Mouse (Mus musculus) erythroblast, embryonic 14.5 days (primary cell): Measurements from ENCODE around the gene Npepps. TPM values are rescaled to one million over a fixed set of nuclear protein-coding genes. Genes with fewer than 3 reads are reported as not detected.

Experiments used
- H3K27me3 ChIP-seq: 2 replicates; pipeline ENCODE4 v1.6.1; 2012; ENCODE audit warnings: inconsistent platforms; ENCODE audit not compliant: control insufficient read depth
- H3K36me3 ChIP-seq: 2 replicates; pipeline ENCODE4 v1.6.1; 2012; ENCODE audit warnings: mild to moderate bottlenecking, inconsistent platforms; ENCODE audit not compliant: control insufficient read depth
- H3K4me1 ChIP-seq: 2 replicates; pipeline ENCODE4 v1.6.1; 2012; ENCODE audit warnings: inconsistent platforms; ENCODE audit not compliant: control insufficient read depth
- H3K4me3 ChIP-seq: replicated peaks from 2 replicates; pipeline ENCODE3; 2012; ENCODE audit warnings: moderate library complexity, mild to moderate bottlenecking, inconsistent platforms
- H3K9me3 ChIP-seq: 2 replicates; pipeline ENCODE4 v1.6.1; 2012; ENCODE audit warnings: low read length, inconsistent platforms, mixed read lengths; ENCODE audit not compliant: control insufficient read depth
- GATA1 ChIP-seq: IDR thresholded peaks from 2 replicates; pipeline ENCODE4 v1.6.1; 2012; ENCODE audit warnings: low read length, inconsistent platforms, mixed read lengths
- TAL1 ChIP-seq: IDR thresholded peaks from 3 replicates; pipeline ENCODE4 v1.6.1; 2012; ENCODE audit warnings: low read length, inconsistent platforms, mixed read lengths
- polyA plus RNA-seq: library from polyadenylated mRNA; stranded (reverse); fragments of >175 nt; gene quantifications from 2 replicates; pipeline ENCODE4 v1.2.3, GENCODE M21; 2012

The Npepps gene
- polyA plus RNA-seq, 1 experiment: 1.5 TPM

DNA sequence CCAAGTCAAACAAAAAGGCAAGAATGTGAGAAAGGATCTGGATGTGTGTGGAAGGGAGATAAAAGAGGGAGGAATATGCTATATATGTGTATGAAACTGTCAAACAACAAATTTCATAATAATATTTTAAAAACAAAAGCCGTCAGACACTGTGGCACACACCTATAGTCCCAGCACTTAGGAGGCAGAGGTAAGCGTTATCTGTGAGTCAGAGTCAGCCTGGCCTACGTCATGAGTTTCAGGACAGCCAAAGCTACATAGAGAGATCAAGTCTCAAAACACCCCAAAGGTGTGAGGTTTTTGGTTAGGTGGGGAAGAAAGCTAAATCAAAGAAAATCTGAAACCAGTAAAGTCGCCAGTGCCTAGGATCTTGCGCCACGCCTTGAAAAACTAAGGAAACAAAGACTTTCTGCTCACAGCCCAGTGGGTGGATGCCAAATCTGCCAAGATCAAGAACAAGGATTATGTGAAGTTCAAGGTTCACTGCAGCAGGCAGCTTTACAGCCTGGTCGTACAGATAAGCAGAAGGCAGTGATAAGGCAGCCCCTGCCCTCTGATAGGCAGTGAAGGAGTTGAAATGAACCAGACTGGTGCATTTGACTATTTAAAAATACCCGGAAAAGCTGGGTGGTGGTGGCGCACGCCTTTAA is 33.8 kb downstream of the Npepps start:
- Histone ChIP-seq H3K9me3 (no peaks in the 10 kb centered on the region), H3K4me3 (no peak overlapping the region), H3K4me1 (peaks cover 13% of the 10 kb centered on the region), H3K36me3 (peaks cover 12% of the 10 kb centered on the region), H3K27me3 (no peaks in the 10 kb centered on the region)
- TF ChIP-seq GATA1 (no peak), TAL1 (no peak)

DNA sequence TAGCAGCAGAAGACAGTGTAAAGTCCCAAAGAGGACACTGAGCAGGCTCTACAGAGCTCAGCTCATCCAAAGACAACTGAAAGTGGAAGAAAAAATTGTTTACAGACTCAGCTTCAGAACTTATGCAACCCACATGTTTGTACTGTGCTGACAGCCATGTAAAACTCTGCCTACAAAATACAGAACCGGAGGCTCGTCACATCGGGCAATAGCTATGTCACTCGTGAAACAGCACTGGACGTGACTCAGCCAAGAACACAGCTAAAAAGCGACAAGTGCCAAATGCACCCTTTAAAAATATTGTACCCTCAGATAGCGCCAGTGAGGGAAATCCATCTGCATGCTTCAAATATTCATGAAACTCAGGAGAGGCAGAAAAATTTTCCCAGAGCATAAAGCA is 39.1 kb downstream of the Npepps start:
- peaks cover 29% of the 10 kb centered on the region for H3K36me3 ChIP-seq
- no peak overlapping the region for H3K4me3 ChIP-seq
- no peak for TF ChIP-seq TAL1
- no peak for TF ChIP-seq GATA1
- no peaks in the 10 kb centered on the region for H3K27me3 ChIP-seq
- H3K4me1 ChIP-seq: peaks cover 3% of the 10 kb centered on the region
- H3K9me3 ChIP-seq: no peaks in the 10 kb centered on the region

DNA sequence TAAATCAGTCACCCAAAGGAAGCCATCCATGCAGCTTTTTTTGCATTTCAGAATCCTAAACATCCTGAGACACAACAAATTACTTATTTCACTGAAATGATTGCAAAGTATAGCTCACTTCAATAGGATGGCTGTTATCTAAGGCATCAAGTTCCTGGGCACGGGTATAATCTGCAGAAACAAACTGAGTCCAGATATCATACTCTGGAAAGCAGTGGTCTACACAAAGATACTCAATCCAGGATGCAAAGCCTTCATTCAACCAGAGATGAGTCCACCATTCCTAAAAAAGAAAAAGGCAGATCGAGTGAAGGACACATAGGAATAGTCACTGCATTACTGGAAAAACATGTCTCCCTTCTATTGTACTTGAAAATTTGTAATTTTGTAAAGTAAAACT is 42.5 kb downstream of the Npepps start:
- Histone ChIP-seq H3K4me1 (peaks cover 3% of the 10 kb centered on the region), H3K27me3 (no peaks in the 10 kb centered on the region), H3K4me3 (no peak overlapping the region), H3K36me3 (peaks cover 36% of the 10 kb centered on the region), H3K9me3 (no peaks in the 10 kb centered on the region)
- no peak for TF ChIP-seq TAL1
- TF ChIP-seq GATA1: no peak

DNA sequence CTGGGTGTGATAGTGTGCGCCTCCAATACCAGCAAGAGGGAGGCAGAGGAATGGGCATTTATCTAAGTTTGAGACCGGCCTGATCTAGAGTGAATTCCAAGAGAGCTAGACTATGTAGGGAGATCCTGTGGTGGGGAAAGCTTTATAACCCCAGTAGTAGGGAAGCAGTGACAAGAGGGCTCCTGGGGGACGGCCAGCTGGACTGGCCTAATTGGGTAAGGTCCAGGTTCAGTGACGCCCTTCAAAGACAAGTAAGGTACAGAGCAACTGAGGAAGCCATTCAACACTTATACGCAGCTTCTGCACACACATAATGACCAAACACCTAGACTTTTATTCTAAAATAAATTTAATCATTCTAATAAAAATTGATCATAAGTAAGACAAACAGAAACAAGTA is 48.0 kb downstream of the Npepps start:
- H3K4me3 ChIP-seq: no peak overlapping the region
- H3K36me3 ChIP-seq: peaks cover 40% of the 10 kb centered on the region
- no peaks in the 10 kb centered on the region for H3K27me3 ChIP-seq
- peaks cover 3% of the 10 kb centered on the region for H3K4me1 ChIP-seq
- no peak for TF ChIP-seq GATA1
- no peak for TF ChIP-seq TAL1
- H3K9me3 ChIP-seq: no peaks in the 10 kb centered on the region

DNA sequence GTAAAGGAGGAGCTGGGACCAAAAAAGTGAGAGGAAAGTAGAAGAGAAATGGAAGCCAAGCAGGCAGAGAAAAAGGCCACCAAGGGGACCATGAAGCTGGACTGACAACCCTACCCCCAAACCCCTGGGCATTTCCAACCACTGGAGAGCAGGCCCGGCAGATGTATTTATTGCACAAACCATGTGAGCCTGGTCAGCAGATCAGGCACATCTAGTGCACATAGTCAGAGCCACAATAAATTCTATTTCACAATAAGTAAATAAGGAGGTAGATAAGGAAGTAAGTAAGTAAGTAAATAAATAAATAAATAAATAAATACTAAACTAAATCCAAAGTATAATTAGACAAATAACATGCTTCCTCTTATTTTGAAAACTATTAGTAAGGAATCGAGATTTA is 51.0 kb downstream of the Npepps start:
- H3K4me3 ChIP-seq: no peak overlapping the region
- no peaks in the 10 kb centered on the region for H3K27me3 ChIP-seq
- peaks cover under 1% of the 10 kb centered on the region for H3K4me1 ChIP-seq
- H3K9me3 ChIP-seq: no peaks in the 10 kb centered on the region
- no peak for TF ChIP-seq TAL1
- no peak for TF ChIP-seq GATA1
- peaks cover 44% of the 10 kb centered on the region for H3K36me3 ChIP-seq

DNA sequence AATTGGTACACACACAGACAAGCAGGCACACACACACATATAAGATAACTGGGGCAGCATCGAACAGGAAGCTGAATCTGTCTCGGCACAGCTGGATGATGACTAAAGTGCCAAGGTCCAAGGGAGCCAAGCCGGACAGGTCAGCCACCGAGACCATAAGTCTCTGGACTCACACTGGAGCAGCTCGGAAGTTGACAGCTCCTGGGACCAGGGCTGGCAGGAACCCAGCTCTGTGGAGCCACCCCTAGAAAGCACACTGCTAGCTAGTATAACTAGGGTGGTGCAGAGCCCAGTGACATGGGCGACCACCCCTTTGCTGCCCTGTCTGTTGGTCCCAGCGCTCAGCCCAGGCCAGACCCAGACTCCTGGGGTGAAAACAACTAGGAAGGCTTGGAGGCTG is 51.5 kb downstream of the Npepps start:
- TF ChIP-seq GATA1 (no peak), TAL1 (no peak)
- peaks cover 42% of the 10 kb centered on the region for H3K36me3 ChIP-seq
- H3K27me3 ChIP-seq: no peaks in the 10 kb centered on the region
- H3K4me3 ChIP-seq: no peak overlapping the region
- no peaks in the 10 kb centered on the region for H3K4me1 ChIP-seq
- H3K9me3 ChIP-seq: no peaks in the 10 kb centered on the region

DNA sequence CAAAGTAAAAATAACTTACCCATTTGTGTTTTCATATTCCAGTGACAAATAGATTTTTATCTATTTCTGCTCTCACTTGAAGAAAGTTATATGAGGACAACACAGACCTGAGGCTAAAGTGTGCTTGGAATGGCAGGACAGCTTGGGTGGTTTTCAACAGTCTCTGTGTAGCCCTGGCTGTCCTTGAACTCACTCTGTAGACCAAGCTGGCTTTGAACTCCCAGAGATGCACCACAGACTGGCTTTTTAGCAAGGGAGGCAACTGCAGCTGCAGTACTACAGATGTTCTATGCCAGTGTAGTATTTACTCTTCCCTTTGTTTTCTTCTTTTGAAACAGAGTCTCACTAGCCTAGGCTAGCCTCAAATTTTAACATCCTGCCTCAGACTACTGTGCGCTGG is 54.3 kb downstream of the Npepps start:
- Histone ChIP-seq H3K4me1 (no peaks in the 10 kb centered on the region), H3K9me3 (no peaks in the 10 kb centered on the region), H3K27me3 (no peaks in the 10 kb centered on the region), H3K4me3 (no peak overlapping the region), H3K36me3 (peaks cover 46% of the 10 kb centered on the region)
- TF ChIP-seq TAL1 (no peak), GATA1 (no peak)

DNA sequence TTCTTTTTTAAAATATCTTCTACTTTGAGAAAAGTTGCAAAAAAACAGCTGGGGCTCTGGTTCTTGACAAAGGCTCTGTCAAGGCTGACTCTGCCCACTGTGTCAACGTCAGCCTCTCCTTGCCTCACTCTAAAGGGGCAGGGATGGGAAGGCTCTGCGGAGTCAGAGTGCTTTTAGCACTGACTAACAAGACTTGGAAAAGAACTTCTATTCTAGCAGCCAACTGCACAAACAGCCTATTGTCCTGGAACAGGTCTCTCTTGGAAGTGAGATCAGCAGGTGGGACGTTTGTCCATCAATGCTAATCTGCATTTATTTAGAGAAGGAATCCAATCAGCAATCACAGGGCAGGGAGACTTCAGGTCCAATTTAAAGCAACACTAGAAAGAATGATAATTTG is 57.0 kb downstream of the Npepps start:
- Histone ChIP-seq H3K27me3 (no peaks in the 10 kb centered on the region), H3K4me3 (no peak overlapping the region), H3K4me1 (no peaks in the 10 kb centered on the region), H3K36me3 (peaks cover 54% of the 10 kb centered on the region), H3K9me3 (no peaks in the 10 kb centered on the region)
- TF ChIP-seq GATA1 (no peak), TAL1 (no peak)

DNA sequence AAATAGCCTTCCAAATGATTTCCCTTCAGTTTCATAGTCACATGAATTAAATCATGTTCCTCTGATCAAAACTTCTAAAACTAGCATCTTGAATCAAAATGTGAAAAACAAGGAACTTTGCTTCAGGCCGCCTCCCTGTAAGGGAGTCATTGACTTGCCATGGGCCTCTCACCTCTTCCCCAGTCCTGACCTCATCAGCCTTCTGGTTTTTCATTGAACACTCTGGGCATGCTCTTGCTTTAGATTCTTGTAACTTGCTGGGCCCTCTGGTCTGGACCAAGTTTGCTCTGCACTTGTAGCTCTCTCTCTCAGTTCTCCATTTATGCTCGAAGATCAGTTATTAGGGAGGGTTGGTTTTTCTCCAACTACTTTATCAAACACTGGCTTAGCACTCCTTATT is 58.8 kb downstream of the Npepps start:
- no peaks in the 10 kb centered on the region for H3K9me3 ChIP-seq
- no peaks in the 10 kb centered on the region for H3K4me1 ChIP-seq
- no peaks in the 10 kb centered on the region for H3K27me3 ChIP-seq
- no peak overlapping the region for H3K4me3 ChIP-seq
- TF ChIP-seq TAL1: no peak
- no peak for TF ChIP-seq GATA1
- peaks cover 64% of the 10 kb centered on the region for H3K36me3 ChIP-seq

DNA sequence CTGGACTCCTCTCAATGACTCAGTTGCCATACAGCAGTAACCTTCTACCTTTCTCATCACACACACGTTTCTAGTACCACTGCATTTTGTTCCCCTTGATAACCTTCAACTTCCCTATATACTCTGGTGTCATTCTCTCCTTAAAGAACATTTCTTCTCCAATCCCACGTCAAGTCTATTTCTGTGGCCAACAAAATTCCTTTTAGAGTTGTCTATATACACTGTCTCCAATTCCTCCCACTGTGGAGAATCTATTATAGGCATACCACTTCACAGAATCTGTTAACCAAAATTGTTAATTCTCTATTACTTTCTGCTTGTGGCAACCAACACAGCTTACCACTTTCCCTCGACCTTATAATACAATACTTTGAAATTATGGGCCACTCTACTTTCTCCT is 60.2 kb downstream of the Npepps start:
- no peak for TF ChIP-seq TAL1
- no peak for TF ChIP-seq GATA1
- no peaks in the 10 kb centered on the region for H3K27me3 ChIP-seq
- H3K4me3 ChIP-seq: no peak overlapping the region
- no peaks in the 10 kb centered on the region for H3K9me3 ChIP-seq
- H3K4me1 ChIP-seq: no peaks in the 10 kb centered on the region
- peaks cover 64% of the 10 kb centered on the region for H3K36me3 ChIP-seq
